Mouse (Mus musculus) brain, embryonic 14.5 days (tissue): ENCODE results near the gene Tada2b.

Source experiments
- CTCF ChIP-seq: fragments of 200-500 bp; IDR thresholded peaks from 2 replicates; pipeline ENCODE4 v1.5.1; 2012; ENCODE audit warnings: inconsistent platforms, mild to moderate bottlenecking, moderate library complexity, borderline replicate concordance; ENCODE audit not compliant: insufficient read depth, insufficient read length; ENCODE audit errors: extremely low read depth
- POLR2A ChIP-seq: fragments of 200-500 bp; IDR thresholded peaks from 2 replicates; pipeline ENCODE4 v1.6.1; 2012; ENCODE audit warnings: mild to moderate bottlenecking, inconsistent platforms, borderline replicate concordance; ENCODE audit not compliant: poor library complexity, insufficient read depth, insufficient read length, severe bottlenecking; ENCODE audit errors: extremely low read depth

GRCm38 (mm10) chr5:36523219-36523703 lies 39.2 kb upstream of the Tada2b start:
- TF ChIP-seq CTCF = no peak
- TF ChIP-seq POLR2A = no peak
